Mouse (Mus musculus): ENCODE measurements around the gene Xpo6.

DNA sequence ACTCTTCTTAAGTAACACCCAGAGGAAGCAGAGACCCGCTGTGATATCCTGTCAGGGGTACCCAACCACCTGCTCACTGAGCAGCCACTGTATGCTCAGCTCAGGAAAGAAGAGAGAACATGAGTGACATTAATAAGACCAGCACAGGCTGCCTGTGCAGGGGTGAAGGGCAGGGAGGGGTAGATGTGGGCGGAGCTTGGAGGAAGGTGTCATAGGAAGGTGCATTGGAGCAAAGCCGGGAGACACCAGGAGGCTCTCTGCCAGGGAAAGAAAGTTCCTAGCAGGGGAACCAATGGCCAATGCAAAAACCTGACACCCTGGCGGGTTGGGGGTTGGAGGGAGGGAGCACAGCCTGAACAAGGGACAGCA is 116.3 kb downstream of the Xpo6 start:
- TF ChIP-seq POLR2A (IDR thresholded peaks at IDR 0.05; ENCODE audit: extremely low read depth, insufficient read depth, low read length) (no peak), CTCF (IDR thresholded peaks at IDR 0.05; ENCODE audit: extremely low read depth, insufficient read depth, low read length) (no peak)
